Mouse (Mus musculus): ENCODE measurements at regions not wholly inside any gene's neighbourhood (a gene's known extent, or its start where the extent isn't known, plus 50 kb on each side); places are given as distances from the start of the nearest gene placed in this dataset.

DNA sequence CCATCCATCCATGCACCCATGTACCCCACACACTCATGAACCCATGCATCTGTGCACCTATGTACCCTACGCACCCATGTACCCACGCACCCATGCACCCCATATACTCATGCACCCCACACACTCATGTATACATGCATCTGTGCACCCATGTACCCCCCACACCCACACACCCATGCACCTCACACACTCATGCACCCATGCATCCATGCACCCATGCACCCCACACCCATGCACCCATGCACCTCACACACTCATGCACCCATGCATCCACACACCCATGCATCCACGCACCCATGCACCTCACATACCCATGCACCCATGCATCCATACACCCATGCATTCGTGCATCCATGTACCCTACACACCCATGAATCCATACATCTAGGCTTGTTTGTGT is 63.6 kb downstream of the 4930564D02Rik start:
- Histone ChIP-seq H3K9me3 (ENCODE audit: control insufficient read depth, low read length) (no peaks in the 10 kb centered on the region), H3K27ac (ENCODE audit: low read length) (no peak overlapping the region), H3K9ac (replicated peaks; ENCODE audit: low read depth, low read length) (no peak overlapping the region), H3K27me3 (replicated peaks; ENCODE audit: control insufficient read depth, insufficient read depth, low read length) (no peaks in the 10 kb centered on the region), H3K4me1 (replicated peaks; ENCODE audit: control insufficient read depth, insufficient read depth, low read length) (0 out of 2 replicates have a peak, but pooled peaks cover 3% of the 10 kb centered on the region), H3K36me3 (ENCODE audit: control insufficient read depth, insufficient read depth) (no peaks in the 10 kb centered on the region), H3K4me2 (ENCODE audit: low read length) (no peak overlapping the region), H3K4me3 (replicated peaks; ENCODE audit: low read length) (no peak overlapping the region)
- ATAC-seq: no peak
- 95% methylated on average over 4 of the region's 4 CpGs for WGBS

GRCm38 (mm10) chr3:105131053-105131452 is 64.4 kb downstream of the 4930564D02Rik start:
- WGBS: 71% methylated on average over 6 of the region's 6 CpGs
- Histone ChIP-seq H3K27ac (ENCODE audit: low read length) (no peak overlapping the region), H3K9me3 (ENCODE audit: control insufficient read depth, low read length) (no peaks in the 10 kb centered on the region), H3K27me3 (replicated peaks; ENCODE audit: control insufficient read depth, insufficient read depth, low read length) (no peaks in the 10 kb centered on the region), H3K36me3 (ENCODE audit: control insufficient read depth, insufficient read depth) (no peaks in the 10 kb centered on the region), H3K9ac (replicated peaks; ENCODE audit: low read depth, low read length) (no peak overlapping the region), H3K4me1 (replicated peaks; ENCODE audit: control insufficient read depth, insufficient read depth, low read length) (0 out of 2 replicates have a peak, but pooled peaks cover 3% of the 10 kb centered on the region), H3K4me2 (ENCODE audit: low read length) (no peak overlapping the region), H3K4me3 (replicated peaks; ENCODE audit: low read length) (no peak overlapping the region)
- ATAC-seq: no peak

GRCm38 (mm10) chr3:105133011-105133410 is 66.4 kb downstream of the 4930564D02Rik start:
- 91% methylated on average over 4 of the region's 4 CpGs for WGBS

DNA sequence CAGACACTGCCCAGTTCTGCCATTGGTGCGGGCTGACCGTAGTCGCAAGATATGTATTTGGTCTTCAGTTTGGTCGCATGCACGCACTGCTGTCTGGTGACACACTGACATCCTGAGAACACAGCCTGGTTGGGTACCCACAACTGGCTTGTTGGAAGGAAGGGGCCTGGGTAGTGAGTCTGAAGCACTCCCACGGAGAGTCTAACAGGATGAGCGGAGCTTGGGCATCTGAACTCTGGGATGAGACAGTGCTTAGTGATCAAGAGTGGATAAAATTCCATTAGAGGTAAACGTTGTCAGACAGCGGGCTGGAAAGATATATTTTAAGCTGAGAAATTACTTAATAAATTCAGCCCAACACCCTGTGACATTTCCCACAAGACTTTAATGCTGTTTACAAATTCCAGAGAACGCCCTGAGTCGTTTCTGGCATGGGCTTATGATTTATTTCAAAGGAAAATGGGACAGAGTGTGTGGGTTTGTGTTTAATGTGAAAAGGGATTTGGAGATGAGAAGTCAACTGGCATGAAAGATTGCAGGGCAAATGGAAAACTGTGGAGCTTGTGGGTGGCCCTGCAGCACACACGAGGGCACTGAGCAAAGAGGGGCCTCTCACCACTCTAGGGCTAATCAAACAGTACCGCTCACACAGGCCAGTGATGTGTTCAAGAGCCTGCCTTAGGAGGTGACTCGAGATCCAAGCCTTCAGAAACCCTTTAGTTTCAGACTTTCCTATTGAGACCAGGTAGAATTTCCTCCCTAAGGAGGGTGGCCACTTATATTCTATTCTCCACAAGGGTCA is 74.7 kb downstream of the 4930564D02Rik start:
- H3K4me2 ChIP-seq (ENCODE audit: low read length): no peak overlapping the region
- 88% methylated on average over 14 of the region's 14 CpGs for WGBS

More at GRCm38 (mm10) chr3:105133011-105133410, 66.4 kb downstream of the 4930564D02Rik start:
- Histone ChIP-seq H3K4me2 (ENCODE audit: low read length) (no peak overlapping the region), H3K27ac (ENCODE audit: low read length) (no peak overlapping the region), H3K4me1 (replicated peaks; ENCODE audit: control insufficient read depth, insufficient read depth, low read length) (no peaks in the 10 kb centered on the region), H3K9ac (replicated peaks; ENCODE audit: low read depth, low read length) (no peak overlapping the region), H3K27me3 (replicated peaks; ENCODE audit: control insufficient read depth, insufficient read depth, low read length) (no peaks in the 10 kb centered on the region), H3K4me3 (replicated peaks; ENCODE audit: low read length) (no peak overlapping the region), H3K36me3 (ENCODE audit: control insufficient read depth, insufficient read depth) (no peaks in the 10 kb centered on the region), H3K9me3 (ENCODE audit: control insufficient read depth, low read length) (no peaks in the 10 kb centered on the region)
- no peak for ATAC-seq

GRCm38 (mm10) chr3:105142631-105143030 is 76.0 kb downstream of the 4930564D02Rik start:
- Histone ChIP-seq H3K4me3 (replicated peaks; ENCODE audit: low read length) (no peak overlapping the region), H3K36me3 (ENCODE audit: control insufficient read depth, insufficient read depth) (no peaks in the 10 kb centered on the region), H3K27me3 (replicated peaks; ENCODE audit: control insufficient read depth, insufficient read depth, low read length) (no peaks in the 10 kb centered on the region), H3K4me2 (ENCODE audit: low read length) (no peak overlapping the region), H3K4me1 (replicated peaks; ENCODE audit: control insufficient read depth, insufficient read depth, low read length) (no peaks in the 10 kb centered on the region), H3K9ac (replicated peaks; ENCODE audit: low read depth, low read length) (no peak overlapping the region), H3K9me3 (ENCODE audit: control insufficient read depth, low read length) (no peaks in the 10 kb centered on the region), H3K27ac (ENCODE audit: low read length) (no peak overlapping the region)
- ATAC-seq: no peak

More for the DNA sequence above, 74.7 kb downstream of the 4930564D02Rik start:
- Histone ChIP-seq H3K27ac (ENCODE audit: low read length) (no peak overlapping the region), H3K9me3 (ENCODE audit: control insufficient read depth, low read length) (no peaks in the 10 kb centered on the region), H3K36me3 (ENCODE audit: control insufficient read depth, insufficient read depth) (no peaks in the 10 kb centered on the region), H3K9ac (replicated peaks; ENCODE audit: low read depth, low read length) (no peak overlapping the region), H3K4me1 (replicated peaks; ENCODE audit: control insufficient read depth, insufficient read depth, low read length) (no peaks in the 10 kb centered on the region), H3K4me3 (replicated peaks; ENCODE audit: low read length) (no peak overlapping the region), H3K27me3 (replicated peaks; ENCODE audit: control insufficient read depth, insufficient read depth, low read length) (no peaks in the 10 kb centered on the region)
- ATAC-seq: no peak

GRCm38 (mm10) chr3:105151475-105152157 is 85.0 kb downstream of the 4930564D02Rik start:
- peaks cover 3% of the 10 kb centered on the region for H3K4me1 ChIP-seq (replicated peaks; ENCODE audit: control insufficient read depth, insufficient read depth, low read length)
- no peaks in the 10 kb centered on the region for H3K27me3 ChIP-seq (replicated peaks; ENCODE audit: control insufficient read depth, insufficient read depth, low read length)
- H3K4me2 ChIP-seq (ENCODE audit: low read length): no peak overlapping the region
- WGBS: 16% methylated on average over 11 of the region's 11 CpGs
- H3K9ac ChIP-seq (replicated peaks; ENCODE audit: low read depth, low read length): no peak overlapping the region
- H3K4me3 ChIP-seq (replicated peaks; ENCODE audit: low read length): no peak overlapping the region
- no peaks in the 10 kb centered on the region for H3K36me3 ChIP-seq (ENCODE audit: control insufficient read depth, insufficient read depth)
- ATAC-seq: peak; percentile 85
- H3K9me3 ChIP-seq (ENCODE audit: control insufficient read depth, low read length): no peaks in the 10 kb centered on the region
- H3K27ac ChIP-seq (ENCODE audit: low read length): no peak overlapping the region

GRCm38 (mm10) chr3:105152158-105152541 is 85.5 kb downstream of the 4930564D02Rik start:
- Histone ChIP-seq H3K4me1 (replicated peaks; ENCODE audit: control insufficient read depth, insufficient read depth, low read length) (peaks cover 3% of the 10 kb centered on the region), H3K27ac (ENCODE audit: low read length) (no peak overlapping the region), H3K9me3 (ENCODE audit: control insufficient read depth, low read length) (no peaks in the 10 kb centered on the region), H3K4me3 (replicated peaks; ENCODE audit: low read length) (no peak overlapping the region), H3K27me3 (replicated peaks; ENCODE audit: control insufficient read depth, insufficient read depth, low read length) (no peaks in the 10 kb centered on the region), H3K4me2 (ENCODE audit: low read length) (no peak overlapping the region), H3K36me3 (ENCODE audit: control insufficient read depth, insufficient read depth) (no peaks in the 10 kb centered on the region), H3K9ac (replicated peaks; ENCODE audit: low read depth, low read length) (no peak overlapping the region)
- WGBS: 13% methylated on average over 1 of the region's 1 CpGs
- 0 out of 2 replicates have a peak, but pooled peaks have one; percentile 4 for ATAC-seq

DNA sequence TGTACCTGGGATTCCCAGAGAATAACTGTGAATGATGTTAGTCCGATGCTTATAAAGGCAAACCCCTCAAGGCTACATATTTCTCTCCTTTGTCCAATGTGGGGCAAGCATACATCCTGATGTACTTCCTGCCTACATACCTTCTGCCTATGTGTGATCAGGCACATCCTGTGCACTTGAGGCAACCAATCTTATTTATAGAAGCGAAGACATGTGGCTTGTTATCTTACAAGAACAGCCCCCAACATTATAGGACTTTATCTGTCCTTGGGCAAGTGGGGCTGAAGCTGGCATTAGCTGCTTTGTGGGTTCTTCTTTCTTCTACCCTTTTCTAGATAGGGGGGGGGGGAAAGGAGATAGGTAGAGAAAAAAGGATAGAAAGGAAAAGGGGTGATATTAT is 91.7 kb downstream of the 4930564D02Rik start:
- Histone ChIP-seq H3K9ac (replicated peaks; ENCODE audit: low read depth, low read length) (no peak overlapping the region), H3K27me3 (replicated peaks; ENCODE audit: control insufficient read depth, insufficient read depth, low read length) (no peaks in the 10 kb centered on the region), H3K4me2 (ENCODE audit: low read length) (no peak overlapping the region), H3K4me3 (replicated peaks; ENCODE audit: low read length) (no peak overlapping the region), H3K27ac (ENCODE audit: low read length) (no peak overlapping the region), H3K9me3 (ENCODE audit: control insufficient read depth, low read length) (no peaks in the 10 kb centered on the region), H3K36me3 (ENCODE audit: control insufficient read depth, insufficient read depth) (no peaks in the 10 kb centered on the region), H3K4me1 (replicated peaks; ENCODE audit: control insufficient read depth, insufficient read depth, low read length) (no peaks in the 10 kb centered on the region)
- 95% methylated on average over 2 of the region's 2 CpGs for WGBS
- no peak for ATAC-seq

DNA sequence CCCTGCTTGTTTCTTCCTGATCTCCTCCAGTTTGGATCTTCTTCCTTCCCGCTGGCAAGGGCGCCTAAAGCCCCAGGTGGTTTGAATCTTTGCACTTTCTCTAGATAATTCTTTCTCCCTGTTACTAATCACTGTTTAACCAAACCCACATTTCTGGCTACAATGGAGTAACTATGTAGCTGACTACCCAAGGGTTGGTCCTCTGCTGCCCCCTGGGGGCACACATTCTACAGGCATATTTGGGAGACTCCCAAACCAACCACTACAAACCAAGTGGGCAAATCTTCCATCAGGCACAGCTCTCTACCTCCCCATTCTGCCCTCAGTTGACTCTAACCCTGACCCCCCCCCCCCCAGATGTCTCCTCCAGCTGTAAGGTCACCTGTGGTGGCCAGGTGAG is 98.7 kb downstream of the 4930564D02Rik start:
- 72% methylated on average over 2 of the region's 2 CpGs for WGBS
- ATAC-seq: no peak

More for the DNA sequence above, 98.7 kb downstream of the 4930564D02Rik start:
- Histone ChIP-seq H3K27me3 (replicated peaks; ENCODE audit: control insufficient read depth, insufficient read depth, low read length) (no peaks in the 10 kb centered on the region), H3K4me2 (ENCODE audit: low read length) (no peak overlapping the region), H3K36me3 (ENCODE audit: control insufficient read depth, insufficient read depth) (no peaks in the 10 kb centered on the region), H3K9me3 (ENCODE audit: control insufficient read depth, low read length) (no peaks in the 10 kb centered on the region), H3K4me1 (replicated peaks; ENCODE audit: control insufficient read depth, insufficient read depth, low read length) (peaks cover 3% of the 10 kb centered on the region; the same call in 1 of the 2 replicates), H3K9ac (replicated peaks; ENCODE audit: low read depth, low read length) (no peak overlapping the region), H3K4me3 (replicated peaks; ENCODE audit: low read length) (no peak overlapping the region), H3K27ac (ENCODE audit: low read length) (no peak overlapping the region)
